Mouse (Mus musculus): ENCODE data around the gene Hdac7.

GRCm38 (mm10) chr15:97800853-97801252 lies 43.4 kb downstream of the Hdac7 start:
- TF ChIP-seq CTCF (IDR thresholded peaks at IDR 0.05; ENCODE audit: insufficient read depth, low read depth, low read length) (no peak), POLR2A (IDR thresholded peaks at IDR 0.05; ENCODE audit: insufficient read depth, low read depth, low read length) (no peak)

Measured in olfactory bulb, adult 2 months (tissue).